Mouse (Mus musculus): ENCODE measurements around the gene Gm44511.

DNA sequence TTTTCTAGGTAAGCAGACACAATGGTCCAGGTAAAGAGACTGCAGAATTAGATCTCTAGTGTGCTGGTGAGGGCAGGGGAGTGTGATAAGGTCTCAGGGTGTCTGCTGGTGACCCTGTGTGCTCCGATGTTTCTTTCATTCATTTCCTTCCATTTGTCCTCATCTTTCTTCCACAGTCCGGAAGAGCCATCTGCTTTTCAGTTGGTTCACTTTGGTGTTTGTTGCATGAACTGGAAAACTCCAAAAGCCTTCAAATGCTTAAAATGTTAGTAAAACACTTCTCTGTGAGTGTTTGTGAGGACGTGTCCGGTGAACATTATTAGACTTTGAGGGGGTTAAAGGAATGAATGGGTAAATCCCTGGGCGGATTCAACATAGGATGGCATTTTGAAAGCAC lies 65.0 kb downstream of the Gm44511 start:
- TF ChIP-seq ZC3H11A (IDR thresholded peaks at IDR 0.05; ENCODE audit: borderline replicate concordance, low read depth, low read length) = no peak
- no peak for TF ChIP-seq MAFK (IDR thresholded peaks at IDR 0.05; ENCODE audit: insufficient read depth, low read depth, low read length)
- no peak for TF ChIP-seq CHD2 (IDR thresholded peaks at IDR 0.05; ENCODE audit: low read depth, low read length)
- TF ChIP-seq ZNF384 (IDR thresholded peaks at IDR 0.05; ENCODE audit: low read depth, low read length) = no peak
- TF ChIP-seq HCFC1 (IDR thresholded peaks at IDR 0.05; ENCODE audit: borderline replicate concordance, insufficient read depth, low read length) = no peak
